Mouse (Mus musculus) kidney, adult 2 months (tissue): Measurements from ENCODE around the gene Gnb1l.

Source experiments
- CTCF ChIP-seq: fragments of 200-500 bp; conservative IDR thresholded peaks from 2 replicates; pipeline ENCODE4 v1.5.1; 2011; ENCODE audit warnings: low read depth, mild to moderate bottlenecking, control low read depth, low read length, moderate library complexity, mixed read lengths; ENCODE audit not compliant: insufficient read depth, insufficient read length
- POLR2A ChIP-seq: fragments of 200-500 bp; IDR thresholded peaks from one replicate; pipeline ENCODE4 v1.6.1; 2011; ENCODE audit warnings: low read depth, low read length, control low read depth

GRCm38 (mm10) chr16:18588738-18589055 lies 90.2 kb downstream of the Gnb1l start:
- no peak for TF ChIP-seq CTCF
- TF ChIP-seq POLR2A = no peak
